Mouse (Mus musculus): ENCODE data around the gene Lcn10.
A peak's percentile ranks its signal among the peaks of the same experiment; 100 is the strongest.
"Not testable (repeated sequence)": the region's sequence is repeated elsewhere in the genome, so short reads cannot be mapped to it uniquely, and the experiment has no call there.

Gene Lcn10

DNA sequence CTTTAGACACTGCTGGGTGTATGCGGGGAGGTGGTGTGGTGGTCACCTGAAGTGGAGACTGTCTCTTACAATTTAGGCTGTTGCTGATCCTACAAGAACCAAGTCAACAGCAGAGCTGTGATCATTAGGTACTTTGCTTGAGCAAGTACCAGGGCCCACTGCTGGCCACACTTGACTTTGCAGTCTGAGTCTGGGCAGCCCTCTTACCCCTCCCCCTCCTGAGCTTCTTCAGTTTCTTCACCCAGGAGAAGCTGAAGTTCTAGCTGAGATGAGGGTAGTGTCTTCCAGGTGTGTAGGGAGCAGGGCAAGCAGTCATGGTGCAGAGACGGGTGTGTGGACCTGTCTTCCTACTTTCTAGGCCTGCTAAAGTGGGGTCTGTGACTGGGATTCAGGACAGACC, 25.6 kb downstream of the Lcn10 start:
- peak; percentile 52 for DNase-seq

DNA sequence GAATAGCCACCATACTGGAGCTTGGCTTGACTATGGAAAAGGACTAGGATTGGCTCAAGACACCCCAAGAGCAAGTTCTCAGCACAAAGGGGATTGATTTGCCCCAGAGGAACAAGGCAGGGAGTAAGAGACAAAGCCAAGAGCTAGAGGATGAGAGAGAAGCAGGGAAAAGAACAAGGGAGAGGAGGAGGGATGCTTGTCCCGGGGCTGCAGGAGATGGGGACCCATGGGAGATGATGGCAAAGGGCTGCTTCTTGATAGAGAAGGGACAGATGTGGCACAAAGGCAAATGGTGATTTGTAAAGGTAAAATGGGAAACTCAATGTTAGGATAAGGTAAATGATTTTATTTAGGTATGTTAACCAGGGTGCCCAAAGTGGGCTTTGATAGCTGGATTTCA, 26.5 kb downstream of the Lcn10 start:
- not testable (repeated sequence) for DNase-seq

DNA sequence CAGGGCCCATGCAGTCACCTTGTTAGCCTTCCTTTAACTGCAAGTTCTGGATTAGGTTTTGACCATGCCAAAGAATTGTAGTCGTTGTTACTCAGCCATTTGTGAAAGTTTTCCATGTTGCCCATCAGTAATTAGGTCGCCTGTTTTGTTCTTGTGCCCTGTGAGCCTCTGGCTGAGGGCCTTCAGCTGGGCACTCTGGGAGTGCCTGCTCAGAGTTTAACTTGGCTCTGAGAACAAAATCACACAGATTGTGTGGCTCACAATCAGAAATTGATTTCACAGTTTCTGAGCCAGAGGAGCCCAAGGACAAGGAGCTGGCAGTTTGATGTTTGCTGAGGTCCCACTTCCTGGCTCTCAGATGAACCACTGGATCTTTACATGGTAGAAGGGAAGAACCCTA, 27.3 kb downstream of the Lcn10 start:
- DNase-seq: not testable (repeated sequence)

DNA sequence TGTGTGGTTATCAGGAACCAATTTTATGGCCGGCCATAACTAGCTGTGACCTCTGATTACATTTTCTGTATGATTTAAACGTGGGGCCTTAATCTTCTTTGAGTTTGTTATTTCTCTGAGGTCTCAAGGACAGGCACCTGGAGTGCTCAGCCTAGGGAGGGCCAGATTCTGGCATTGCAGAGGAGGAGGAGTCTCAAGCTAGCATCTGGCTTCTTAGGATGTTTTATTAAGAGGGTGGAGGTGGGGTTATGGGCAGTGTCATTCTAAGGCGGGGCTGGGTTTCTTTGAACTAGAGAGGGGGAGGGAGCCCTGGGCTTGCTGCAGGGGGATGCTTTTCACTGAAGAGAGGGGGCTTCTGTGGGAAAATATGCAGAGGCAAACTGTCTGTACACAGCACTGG, 29.1 kb downstream of the Lcn10 start:
- DNase-seq: not testable (repeated sequence)

DNA sequence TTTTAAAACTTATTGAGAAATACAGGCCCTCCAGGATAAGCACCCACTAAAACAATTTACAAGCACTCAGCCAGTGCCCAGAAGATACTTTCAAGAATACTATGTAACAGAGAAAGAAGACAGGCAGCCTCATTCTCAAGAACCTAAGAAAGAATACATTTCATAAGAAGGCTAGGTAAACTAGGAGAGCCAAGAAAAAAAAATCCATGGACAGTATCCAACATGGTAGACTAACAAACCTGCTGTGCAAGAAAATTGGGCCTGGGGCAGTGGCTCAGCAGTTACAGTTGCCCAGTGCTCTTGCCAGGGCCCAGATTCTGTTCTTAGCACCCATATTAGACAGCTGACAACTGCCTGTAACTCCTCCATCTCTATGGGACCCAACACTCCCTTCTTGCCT, 34.7 kb downstream of the Lcn10 start:
- DNase-seq: no peak

DNA sequence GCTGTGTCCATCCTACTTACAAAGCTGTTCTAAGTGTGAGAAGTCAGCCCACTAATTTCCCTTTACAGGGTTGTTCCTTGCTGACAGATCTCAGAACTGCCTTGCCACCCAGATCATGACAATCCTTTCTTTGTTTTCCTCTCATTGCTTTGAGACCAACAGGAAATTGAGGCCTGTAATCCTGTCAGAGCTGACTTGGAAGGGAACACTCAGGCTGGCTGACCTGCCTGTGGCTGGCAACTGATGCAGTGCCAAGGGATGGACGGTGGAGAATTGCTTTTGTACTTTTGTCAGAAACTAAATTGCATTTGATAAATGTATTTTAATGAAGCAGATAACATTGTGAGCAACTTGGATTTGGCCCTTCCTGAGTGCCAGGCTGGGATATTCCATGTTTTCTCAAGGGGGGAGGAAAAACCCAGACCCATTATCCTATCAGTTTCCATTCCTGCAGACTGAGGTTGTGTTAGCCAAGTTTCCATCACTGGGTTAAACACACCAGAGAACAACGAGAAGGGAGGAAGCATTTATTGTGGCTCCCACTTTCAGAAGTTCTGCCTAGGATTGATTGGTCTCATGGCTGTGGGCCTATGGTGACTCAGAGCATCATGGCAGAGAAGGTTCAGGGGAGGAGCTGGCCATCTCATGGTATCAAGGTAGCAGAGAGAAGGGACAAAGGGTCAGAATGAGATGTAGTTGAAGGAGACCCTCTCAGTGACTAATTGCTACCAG, 50.8 kb downstream of the Lcn10 start:
- no peak for DNase-seq

Measured in retina, postnatal 1 day (tissue).